Mouse (Mus musculus) forebrain, embryonic 11.5 days (tissue): Measurements from ENCODE around the gene Mthfr. TPM values are rescaled to one million over a fixed set of nuclear protein-coding genes. Genes with fewer than 3 reads are reported as not detected.
"Not testable (repeated sequence)": the region's sequence is repeated elsewhere in the genome, so short reads cannot be mapped to it uniquely, and the experiment has no call there.

ENCODE experiments used
- ATAC-seq: fragments of 200-750 bp; cut with Nextera tagmentation; replicated peaks from 2 replicates; pipeline ENCODE4 v1.8.0; 2017; ENCODE audit warnings: moderate TSS enrichment; ENCODE audit not compliant: low FRiP score
- DNase-seq: peaks from one replicate; pipeline ENCODE4 v3.0.0-alpha.2; 2017; ENCODE audit warnings: low spot score
- H3K27ac ChIP-seq: fragments of 300-500 bp; sonication (generic); 2 replicates; pipeline ENCODE4 v1.5.1; 2014; ENCODE audit warnings: low read depth, low read length
- H3K27me3 ChIP-seq: fragments of 300-500 bp; sonication (generic); 2 replicates; pipeline ENCODE4 v1.6.1; 2014; ENCODE audit warnings: mild to moderate bottlenecking, low read length, mixed read lengths; ENCODE audit not compliant: control insufficient read depth, insufficient read depth
- H3K36me3 ChIP-seq: fragments of 300-500 bp; sonication (generic); 2 replicates; pipeline ENCODE4 v1.6.1; 2014; ENCODE audit warnings: mild to moderate bottlenecking, low read length, moderate library complexity, mixed read lengths; ENCODE audit not compliant: control insufficient read depth, insufficient read depth
- H3K4me1 ChIP-seq: fragments of 300-500 bp; sonication (generic); replicated peaks from 2 replicates; pipeline ENCODE4 v1.6.1; 2014; ENCODE audit warnings: low read length, mixed read lengths; ENCODE audit not compliant: control insufficient read depth, insufficient read depth
- H3K4me2 ChIP-seq: fragments of 300-500 bp; sonication (generic); 2 replicates; pipeline ENCODE4 v1.6.1; 2014; ENCODE audit warnings: low read depth, mild to moderate bottlenecking, low read length, moderate library complexity, mixed read lengths; ENCODE audit not compliant: severe bottlenecking
- H3K4me3 ChIP-seq: fragments of 300-500 bp; sonication (generic); 2 replicates; pipeline ENCODE4 v1.5.1; 2014; ENCODE audit warnings: low read depth, low read length
- H3K9ac ChIP-seq: fragments of 300-500 bp; sonication (generic); 2 replicates; pipeline ENCODE4 v1.6.1; 2014; ENCODE audit warnings: low read length
- H3K9me3 ChIP-seq: fragments of 300-500 bp; sonication (generic); 2 replicates; pipeline ENCODE4 v1.6.1; 2016; ENCODE audit warnings: low read length, mixed read lengths; ENCODE audit not compliant: control insufficient read depth
- WGBS: fragments of 180-500 bp; shearing (Covaris S2); extraction: QIAGEN DNeasy Blood & Tissue Kit; methylation state at CpG from one replicate; pipeline ENCODE4 v1.1.7; 2014; 5-methylcytosine and 5-hydroxymethylcytosine counted together
- polyA plus RNA-seq: library from polyadenylated mRNA; unstranded; fragments of >200 nt; fragmentation: Nextera tagmentation; extraction: Ambion mirVana; gene quantifications from 2 replicates; pipeline ENCODE4 v1.2.1, GENCODE M21; 2014

Mthfr gene
- polyA plus RNA-seq, 1 experiment from 2014 or later, result 27.6 TPM

- not testable (repeated sequence) for H3K4me3 ChIP-seq, H3K9me3 ChIP-seq, H3K4me2 ChIP-seq, H3K4me1 ChIP-seq, H3K9ac ChIP-seq, DNase-seq, H3K36me3 ChIP-seq, ATAC-seq, H3K27me3 ChIP-seq, H3K27ac ChIP-seq
- WGBS, result 85% methylated on average over 7 of the region's 8 CpGs
Measured at GRCm38 (mm10) chr4:148043327-148043726, 4.5 kb downstream of the Mthfr start.

DNA sequence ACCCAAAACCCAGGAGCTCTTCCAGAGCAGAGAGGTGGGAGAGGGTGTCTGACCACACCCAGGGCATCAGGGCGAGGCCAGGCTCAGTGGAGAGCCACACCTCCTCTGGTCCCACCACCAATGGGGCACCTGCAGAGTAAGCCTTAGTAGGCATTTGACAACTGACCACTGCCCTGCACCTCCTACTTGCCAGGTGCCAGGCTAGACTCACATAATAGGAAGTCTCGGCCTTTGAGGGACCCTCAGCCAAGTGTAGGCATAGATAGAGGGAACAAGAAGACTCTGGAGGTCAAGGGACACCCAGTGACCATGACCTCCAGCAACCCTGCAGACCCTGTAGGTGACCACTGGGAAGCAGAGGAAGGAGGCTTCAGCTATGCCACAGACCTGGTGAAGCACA is 5.2 kb downstream of the Mthfr start:
- peaks cover 8% of the 10 kb centered on the region for H3K4me1 ChIP-seq
- DNase-seq, result no peak

DNA sequence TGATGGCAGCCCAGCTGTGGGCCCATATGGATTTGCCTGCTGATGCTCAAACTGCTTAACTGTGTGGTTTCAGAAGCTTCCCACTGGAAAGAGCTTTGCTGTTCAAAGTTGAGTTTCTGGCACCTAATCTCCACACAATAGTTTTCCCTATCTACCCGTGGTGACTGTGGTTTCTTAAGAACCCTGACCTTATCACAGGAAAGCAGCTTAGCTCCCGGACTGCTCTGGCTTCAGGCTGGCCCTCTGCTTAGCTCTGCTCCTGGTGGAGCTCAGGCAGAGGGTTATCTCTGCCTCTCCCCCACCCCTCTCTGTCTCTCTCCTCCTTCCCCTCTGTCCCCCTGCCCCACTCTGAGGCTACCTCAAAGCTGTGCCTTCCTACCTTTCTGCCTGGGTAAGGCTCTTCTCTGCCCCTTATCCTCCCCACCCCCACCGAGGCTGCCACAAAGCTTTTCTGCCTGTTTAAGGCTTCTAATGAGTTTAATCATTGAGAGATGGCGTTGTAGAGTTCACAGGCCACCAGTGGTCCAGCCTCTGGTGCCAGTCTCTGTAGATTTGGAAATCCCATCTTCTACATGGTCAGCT is 7.7 kb downstream of the Mthfr start:
- H3K4me1 ChIP-seq, result no peaks in the 10 kb centered on the region; the same call in 1 of the 2 replicates
- no peaks in the 10 kb centered on the region; the same call in 1 of the 2 replicates for H3K36me3 ChIP-seq
- H3K27ac ChIP-seq, result no peak overlapping the region
- no peak overlapping the region for H3K4me2 ChIP-seq
- H3K9ac ChIP-seq, result no peak overlapping the region
- H3K9me3 ChIP-seq, result no peaks in the 10 kb centered on the region
- 48% methylated on average over 4 of the region's 4 CpGs for WGBS
- DNase-seq, result no peak
- H3K4me3 ChIP-seq, result no peak overlapping the region
- ATAC-seq, result no peak
- no peaks in the 10 kb centered on the region for H3K27me3 ChIP-seq

More for the DNA sequence above, 5.2 kb downstream of the Mthfr start:
- no peak overlapping the region for H3K4me3 ChIP-seq
- H3K27me3 ChIP-seq, result no peaks in the 10 kb centered on the region
- 84% methylated on average over 2 of the region's 2 CpGs for WGBS
- no peak overlapping the region for H3K4me2 ChIP-seq
- H3K9ac ChIP-seq, result no peak overlapping the region
- H3K27ac ChIP-seq, result no peak overlapping the region
- ATAC-seq, result no peak
- no peaks in the 10 kb centered on the region; the same call in 1 of the 2 replicates for H3K36me3 ChIP-seq
- no peaks in the 10 kb centered on the region for H3K9me3 ChIP-seq

DNA sequence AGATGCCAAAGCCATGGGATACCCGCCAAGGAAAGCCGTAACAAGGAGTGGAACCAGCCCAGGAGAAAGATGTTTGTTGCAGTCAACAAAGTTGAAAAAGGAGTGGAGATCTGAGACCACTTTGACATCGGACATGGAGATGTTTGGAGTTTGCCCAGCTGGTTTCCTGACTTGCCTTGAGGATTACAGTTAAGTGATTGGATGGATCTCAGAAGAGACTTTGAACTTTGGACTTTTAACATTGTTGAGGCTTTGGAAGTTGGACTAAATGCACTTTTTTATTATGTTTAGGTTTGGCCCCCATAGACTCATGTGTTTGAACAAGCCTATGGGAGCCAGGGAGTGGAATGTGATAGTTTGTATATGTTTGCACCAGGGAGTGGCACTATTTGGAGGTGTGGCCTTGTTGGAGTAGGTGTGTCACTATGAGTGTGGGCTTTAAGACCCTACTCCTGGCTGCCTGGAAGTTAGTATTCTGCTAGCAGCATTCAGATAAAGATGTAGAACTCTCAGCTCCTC is 11.6 kb downstream of the Mthfr start:
- not testable (repeated sequence) for H3K4me2 ChIP-seq, DNase-seq, H3K4me3 ChIP-seq, H3K27me3 ChIP-seq, H3K4me1 ChIP-seq, H3K9me3 ChIP-seq, ATAC-seq, H3K9ac ChIP-seq, H3K36me3 ChIP-seq, H3K27ac ChIP-seq
- 96% methylated on average over 3 of the region's 3 CpGs for WGBS

GRCm38 (mm10) chr4:148051046-148051776 is 12.3 kb downstream of the Mthfr start:
- peaks cover 6% of the 10 kb centered on the region; the same call in 1 of the 2 replicates for H3K36me3 ChIP-seq
- H3K27ac ChIP-seq, result no peak overlapping the region
- no peaks in the 10 kb centered on the region for H3K4me1 ChIP-seq
- DNase-seq (no peak), ATAC-seq (no peak; the same call in 1 of the 2 replicates)
- no peak overlapping the region for H3K4me3 ChIP-seq
- H3K9ac ChIP-seq, result no peak overlapping the region
- no peaks in the 10 kb centered on the region for H3K27me3 ChIP-seq
- H3K4me2 ChIP-seq, result no peak overlapping the region
- WGBS, result 94% methylated on average over 13 of the region's 13 CpGs
- no peaks in the 10 kb centered on the region for H3K9me3 ChIP-seq

GRCm38 (mm10) chr4:148051886-148052285 is 13.0 kb downstream of the Mthfr start:
- no peak overlapping the region for H3K4me3 ChIP-seq
- H3K27ac ChIP-seq, result no peak overlapping the region
- no peaks in the 10 kb centered on the region for H3K9me3 ChIP-seq
- no peak for ATAC-seq
- H3K4me1 ChIP-seq, result no peaks in the 10 kb centered on the region
- H3K9ac ChIP-seq, result no peak overlapping the region
- no peak overlapping the region for H3K4me2 ChIP-seq
- WGBS, result 89% methylated on average over 11 of the region's 11 CpGs
- H3K27me3 ChIP-seq, result no peaks in the 10 kb centered on the region
- no peak for DNase-seq
- peaks cover 6% of the 10 kb centered on the region; the same call in 1 of the 2 replicates for H3K36me3 ChIP-seq

DNA sequence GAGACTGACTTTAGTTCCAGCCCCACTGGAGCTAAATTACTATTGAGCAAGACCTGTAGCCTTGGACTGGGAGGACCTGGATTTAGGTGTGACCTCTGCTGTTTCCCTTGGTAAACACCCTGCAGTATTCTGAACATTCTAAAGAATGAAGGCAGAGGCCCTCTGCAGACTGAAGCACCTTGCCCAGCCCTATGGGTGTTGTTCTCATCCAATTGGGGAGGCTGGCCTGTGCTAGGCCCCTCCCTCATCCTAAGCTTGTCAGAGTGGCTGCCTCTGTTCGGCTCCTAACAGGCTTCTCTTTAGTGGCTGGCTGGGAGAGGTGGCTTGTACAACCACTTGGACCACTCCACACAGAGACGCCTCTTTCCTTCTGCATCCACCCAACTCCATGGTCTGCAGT is 14.1 kb downstream of the Mthfr start:
- Histone ChIP-seq H3K9ac (no peak overlapping the region), H3K36me3 (peaks cover 6% of the 10 kb centered on the region; the same call in 1 of the 2 replicates), H3K4me1 (no peaks in the 10 kb centered on the region), H3K9me3 (no peaks in the 10 kb centered on the region), H3K27ac (no peak overlapping the region), H3K4me2 (no peak overlapping the region), H3K4me3 (no peak overlapping the region), H3K27me3 (no peaks in the 10 kb centered on the region)
- ATAC-seq, result no peak; the same call in 1 of the 2 replicates
- DNase-seq, result no peak
- WGBS, result 74% methylated on average over 2 of the region's 2 CpGs

DNA sequence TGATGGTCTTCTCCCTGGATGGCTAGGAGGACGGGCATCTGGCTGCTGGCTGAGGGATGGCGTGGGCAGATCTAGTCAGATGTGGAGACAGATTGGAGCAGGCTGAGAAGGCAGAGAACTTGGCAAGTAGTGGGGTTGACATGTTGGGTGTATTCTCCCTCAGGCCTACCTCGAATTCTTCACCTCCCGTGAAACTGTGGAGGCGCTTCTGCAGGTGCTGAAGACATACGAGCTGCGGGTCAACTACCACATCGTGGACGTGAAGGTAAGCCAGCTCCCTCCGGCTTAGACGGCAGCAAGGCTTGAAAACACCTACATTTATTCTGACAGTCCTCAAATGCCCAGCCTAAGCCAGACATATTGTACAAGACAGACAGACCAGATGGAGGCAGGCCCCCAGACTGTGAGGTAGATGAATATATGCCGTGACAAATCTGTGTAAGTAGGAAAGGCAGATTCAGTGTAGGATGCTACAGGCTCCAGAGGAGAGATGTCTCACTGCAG is 14.6 kb downstream of the Mthfr start:
- Histone ChIP-seq H3K4me1 (no peaks in the 10 kb centered on the region), H3K9ac (no peak overlapping the region), H3K9me3 (no peaks in the 10 kb centered on the region), H3K27me3 (no peaks in the 10 kb centered on the region), H3K27ac (no peak overlapping the region), H3K4me2 (no peak overlapping the region), H3K36me3 (peaks cover 6% of the 10 kb centered on the region; the same call in 1 of the 2 replicates), H3K4me3 (no peak overlapping the region)
- WGBS, result 94% methylated on average over 12 of the region's 12 CpGs
- ATAC-seq (no peak), DNase-seq (no peak)
